Mouse (Mus musculus) MEL (cell line): ENCODE data around the gene Gmfg. TPM values are rescaled to one million over a fixed set of nuclear protein-coding genes. Genes with fewer than 3 reads are reported as not detected.

Experiments
- DNase-seq: peaks from one replicate; pipeline ENCODE4 v3.0.0; 2011; ENCODE audit warnings: low read depth, low spot score
- H3K27ac ChIP-seq: 2 replicates; pipeline ENCODE4 v1.5.1; 2012; ENCODE audit warnings: low read depth, mild to moderate bottlenecking, control low read depth, low read length, moderate library complexity; ENCODE audit not compliant: control insufficient read depth
- H3K27me3 ChIP-seq, 2 experiments: fragments of 150-350 bp in 1 of 2; sonication (generic) in 1 of 2; 2 replicates each; pipeline ENCODE4 v1.6.1; 2012; ENCODE audit warnings: low read length in 2 of 2, mild to moderate bottlenecking in 2 of 2, improper control_type of control experiment in 1 of 2, moderate library complexity in 1 of 2; ENCODE audit not compliant: insufficient read depth in 2 of 2, control insufficient read depth in 1 of 2
- H3K36me3 ChIP-seq, 2 experiments: 2 replicates each; pipeline ENCODE4 v1.6.1; 2012 to 2014; ENCODE audit warnings: low read length in 2 of 2, improper control_type of control experiment in 1 of 2, inconsistent platforms in 1 of 2, mild to moderate bottlenecking in 1 of 2; ENCODE audit not compliant: insufficient read depth in 2 of 2, control insufficient read depth in 1 of 2
- H3K4me1 ChIP-seq, 2 experiments: fragments of 150-350 bp in 1 of 2; sonication (generic) in 1 of 2; 2 replicates each; pipeline ENCODE4 v1.6.1; 2012; ENCODE audit warnings: low read length in 2 of 2, improper control_type of control experiment in 1 of 2, mild to moderate bottlenecking in 1 of 2; ENCODE audit not compliant: insufficient read depth in 2 of 2, control insufficient read depth in 1 of 2
- H3K4me3 ChIP-seq, 2 experiments: fragments of 150-350 bp in 1 of 2; sonication (generic) in 1 of 2; 2 replicates each; pipeline ENCODE4 v1.5.1; 2012; ENCODE audit warnings: low read depth in 2 of 2, low read length in 2 of 2, mild to moderate bottlenecking in 2 of 2, moderate library complexity in 2 of 2, control low read depth in 1 of 2, improper control_type of control experiment in 1 of 2; ENCODE audit not compliant: control insufficient read depth in 1 of 2, insufficient read depth in 1 of 2
- H3K79me2 ChIP-seq: 2 replicates; pipeline ENCODE4 v1.6.1; 2012; ENCODE audit warnings: mild to moderate bottlenecking, low read length, moderate library complexity; ENCODE audit not compliant: control insufficient read depth, poor library complexity, insufficient read depth
- H3K9ac ChIP-seq: 2 replicates; pipeline ENCODE4 v1.6.1; 2012; ENCODE audit warnings: low read depth, mild to moderate bottlenecking, control low read depth, low read length, moderate library complexity; ENCODE audit not compliant: control insufficient read depth, poor library complexity, severe bottlenecking
- H3K9me3 ChIP-seq: fragments of 150-350 bp; sonication (generic); replicated peaks from 2 replicates; pipeline ENCODE4 v1.6.1; 2012; ENCODE audit warnings: mild to moderate bottlenecking, low read length, improper control_type of control experiment, moderate library complexity; ENCODE audit not compliant: insufficient read depth
- BHLHE40 ChIP-seq: IDR thresholded peaks from 2 replicates; pipeline ENCODE4 v1.6.1; 2012; ENCODE audit warnings: low read depth, mild to moderate bottlenecking, inconsistent platforms, low read length, improper control_type of control experiment, borderline replicate concordance
- CHD1 ChIP-seq: IDR thresholded peaks from 2 replicates; pipeline ENCODE4 v1.6.1; 2012; ENCODE audit warnings: low read depth, mild to moderate bottlenecking, inconsistent platforms, low read length, improper control_type of control experiment
- ELF1 ChIP-seq: IDR thresholded peaks from 2 replicates; pipeline ENCODE4 v1.6.1; 2014; ENCODE audit warnings: low read depth, mild to moderate bottlenecking, inconsistent platforms, low read length, improper control_type of control experiment, moderate library complexity
- EP300 ChIP-seq, 2 experiments: IDR thresholded peaks; 2 replicates each; pipeline ENCODE4 v1.6.1; 2011; ENCODE audit warnings: improper control_type of control experiment in 2 of 2, low read length in 2 of 2, low read depth in 1 of 2, mild to moderate bottlenecking in 1 of 2
- ETS1 ChIP-seq: IDR thresholded peaks from 2 replicates; pipeline ENCODE4 v1.6.1; 2012; ENCODE audit warnings: low read depth, mild to moderate bottlenecking, inconsistent platforms, low read length, improper control_type of control experiment, moderate library complexity
- GABPA ChIP-seq: IDR thresholded peaks from 2 replicates; pipeline ENCODE4 v1.6.1; 2012; ENCODE audit warnings: low read depth, mild to moderate bottlenecking, inconsistent platforms, low read length, improper control_type of control experiment, moderate library complexity
- GATA1 ChIP-seq: IDR thresholded peaks from 2 replicates; pipeline ENCODE4 v1.6.1; 2011; ENCODE audit warnings: low read depth, low read length, improper control_type of control experiment
- HCFC1 ChIP-seq: IDR thresholded peaks from 2 replicates; pipeline ENCODE4 v1.6.1; 2012; ENCODE audit warnings: low read depth, mild to moderate bottlenecking, inconsistent platforms, low read length, improper control_type of control experiment, moderate library complexity
- KAT2A ChIP-seq: conservative IDR thresholded peaks from 2 replicates; pipeline ENCODE4 v1.6.1; 2012; ENCODE audit warnings: low read depth, low read length, improper control_type of control experiment, inconsistent platforms
- MAFK ChIP-seq: IDR thresholded peaks from 2 replicates; pipeline ENCODE4 v1.6.1; 2011; ENCODE audit warnings: low read depth, mild to moderate bottlenecking, low read length, improper control_type of control experiment, borderline replicate concordance
- MAX ChIP-seq: IDR thresholded peaks from 2 replicates; pipeline ENCODE4 v1.6.1; 2011; ENCODE audit warnings: low read length, improper control_type of control experiment
- MAZ ChIP-seq: IDR thresholded peaks from 2 replicates; pipeline ENCODE4 v1.6.1; 2012; ENCODE audit warnings: low read depth, mild to moderate bottlenecking, inconsistent platforms, low read length, improper control_type of control experiment
- MXI1 ChIP-seq: IDR thresholded peaks from 2 replicates; pipeline ENCODE4 v1.6.1; 2011; ENCODE audit warnings: mild to moderate bottlenecking, low read depth, low read length, improper control_type of control experiment
- MYB ChIP-seq: IDR thresholded peaks from 2 replicates; pipeline ENCODE4 v1.6.1; 2011; ENCODE audit warnings: mild to moderate bottlenecking, low read depth, low read length, improper control_type of control experiment
- MYC ChIP-seq: IDR thresholded peaks from 2 replicates; pipeline ENCODE4 v1.6.1; 2011; ENCODE audit warnings: low read depth, mild to moderate bottlenecking, low read length, improper control_type of control experiment, moderate library complexity
- NELFE ChIP-seq: IDR thresholded peaks from 2 replicates; pipeline ENCODE4 v1.6.1; 2011; ENCODE audit warnings: low read depth, low read length, improper control_type of control experiment
- NRF1 ChIP-seq: IDR thresholded peaks from 2 replicates; pipeline ENCODE4 v1.6.1; 2014; ENCODE audit warnings: low read depth, mild to moderate bottlenecking, inconsistent platforms, low read length, improper control_type of control experiment, moderate library complexity; ENCODE audit not compliant: poor library complexity, insufficient read depth, severe bottlenecking
- POLR2A ChIP-seq, 2 experiments: IDR thresholded peaks; 2 replicates each; pipeline ENCODE4 v1.6.1; 2011 to 2012; ENCODE audit warnings: low read length in 2 of 2, mild to moderate bottlenecking in 2 of 2, control low read depth in 1 of 2, improper control_type of control experiment in 1 of 2, low read depth in 1 of 2, moderate library complexity in 1 of 2; ENCODE audit not compliant: control insufficient read depth in 1 of 2, insufficient read depth in 1 of 2, poor library complexity in 1 of 2
- POLR2AphosphoS2 ChIP-seq: IDR thresholded peaks from 2 replicates; pipeline ENCODE4 v1.6.1; 2011; ENCODE audit warnings: low read length, improper control_type of control experiment
- POLR2AphosphoS5 ChIP-seq: IDR thresholded peaks from 2 replicates; pipeline ENCODE4 v1.6.1; 2012; ENCODE audit warnings: low read depth, borderline replicate concordance, mild to moderate bottlenecking, inconsistent platforms, low read length, moderate library complexity, mixed read lengths
- RAD21 ChIP-seq: IDR thresholded peaks from 2 replicates; pipeline ENCODE4 v1.6.1; 2011; ENCODE audit warnings: mild to moderate bottlenecking, low read depth, low read length, improper control_type of control experiment
- RCOR1 ChIP-seq: IDR thresholded peaks from 2 replicates; pipeline ENCODE4 v1.6.1; 2012; ENCODE audit warnings: low read depth, mild to moderate bottlenecking, inconsistent platforms, low read length, improper control_type of control experiment
- SIN3A ChIP-seq: IDR thresholded peaks from 2 replicates; pipeline ENCODE4 v1.6.1; 2012; ENCODE audit warnings: low read length, improper control_type of control experiment, inconsistent platforms
- SMC3 ChIP-seq: IDR thresholded peaks from 2 replicates; pipeline ENCODE4 v1.6.1; 2011; ENCODE audit warnings: low read depth, low read length, improper control_type of control experiment
- TAL1 ChIP-seq: IDR thresholded peaks from 2 replicates; pipeline ENCODE4 v1.6.1; 2012; ENCODE audit warnings: mild to moderate bottlenecking, inconsistent platforms, low read length, moderate library complexity, mixed read lengths
- TBP ChIP-seq: IDR thresholded peaks from 2 replicates; pipeline ENCODE4 v1.8.0; 2011; ENCODE audit warnings: low read depth, low read length, improper control_type of control experiment
- TCF12 ChIP-seq: IDR thresholded peaks from 2 replicates; pipeline ENCODE4 v1.6.1; 2014; ENCODE audit warnings: low read depth, mild to moderate bottlenecking, inconsistent platforms, low read length, improper control_type of control experiment, moderate library complexity
- UBTF ChIP-seq: IDR thresholded peaks from 2 replicates; pipeline ENCODE4 v1.6.1; 2012; ENCODE audit warnings: low read depth, mild to moderate bottlenecking, inconsistent platforms, low read length, improper control_type of control experiment, moderate library complexity, borderline replicate concordance; ENCODE audit not compliant: insufficient read depth
- USF1 ChIP-seq: IDR thresholded peaks from 2 replicates; pipeline ENCODE4 v1.6.1; 2014; ENCODE audit warnings: low read depth, mild to moderate bottlenecking, inconsistent platforms, low read length, improper control_type of control experiment, moderate library complexity
- USF2 ChIP-seq, 2 experiments: IDR thresholded peaks; 2 replicates each; pipeline ENCODE4 v1.6.1; 2011 to 2012; ENCODE audit warnings: improper control_type of control experiment in 2 of 2, low read length in 2 of 2, borderline replicate concordance in 1 of 2, inconsistent platforms in 1 of 2, low read depth in 1 of 2, mild to moderate bottlenecking in 1 of 2; ENCODE audit not compliant: insufficient read depth in 1 of 2
- ZC3H11A ChIP-seq: IDR thresholded peaks from 2 replicates; pipeline ENCODE4 v1.6.1; 2012; ENCODE audit warnings: low read depth, mild to moderate bottlenecking, inconsistent platforms, low read length, improper control_type of control experiment
- ZKSCAN1 ChIP-seq: IDR thresholded peaks from 2 replicates; pipeline ENCODE4 v1.6.1; 2012; ENCODE audit warnings: low read depth, mild to moderate bottlenecking, inconsistent platforms, low read length, improper control_type of control experiment, moderate library complexity
- ZNF384 ChIP-seq: IDR thresholded peaks from 2 replicates; pipeline ENCODE4 v1.6.1; 2012; ENCODE audit warnings: low read depth, mild to moderate bottlenecking, inconsistent platforms, low read length, improper control_type of control experiment
- polyA plus RNA-seq, 2 experiments: library from polyadenylated mRNA; stranded (reverse) in 1 of 2; unstranded in 1 of 2; fragments of >175 nt in 1 of 2; fragments of >200 nt in 1 of 2; gene quantifications; 2 replicates each; pipeline versions ENCODE4 v1.2.1 to v1.2.4; 2012; ENCODE audit warnings: low replicate concordance in 2 of 2, low read depth in 1 of 2; ENCODE audit not compliant: insufficient read length in 2 of 2, insufficient read depth in 1 of 2, missing spikeins in 1 of 2
- total RNA-seq: library from RNA; depleted of rRNA; stranded (reverse); fragments of 300-350 nt; gene quantifications from 2 replicates; pipeline ENCODE4 v1.2.3, GENCODE M21; 2012

Gene Gmfg
- total and polyA plus RNA-seq, 3 experiments = 25.0 to 31.2 TPM; not detected in 1

DNA sequence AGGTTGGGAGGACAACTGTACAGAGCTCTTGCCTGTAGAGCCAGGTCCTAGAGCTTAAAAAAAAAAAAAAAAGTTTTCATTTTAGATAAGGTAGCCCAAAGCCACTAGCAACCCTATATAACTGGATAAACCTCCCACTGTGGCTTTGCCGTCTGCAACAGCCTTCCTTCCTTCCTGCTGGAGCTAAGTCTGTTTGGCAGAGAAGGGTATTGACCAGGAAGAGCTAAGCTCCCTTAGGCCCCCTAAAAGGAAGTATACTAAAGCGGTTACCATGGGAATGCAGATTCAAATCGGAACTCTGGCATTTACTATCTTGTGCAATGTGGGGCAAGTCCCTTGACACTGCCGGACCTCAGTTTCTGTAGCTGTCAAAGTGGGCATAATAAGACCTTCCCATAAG is 5.4 kb downstream of the Gmfg start:
- no peak for TF ChIP-seq ZC3H11A
- peak; percentile 63; the same call in 1 of the 2 replicates for TF ChIP-seq HCFC1
- TF ChIP-seq MXI1 = peak; percentile 48; the same call in 1 of the 2 replicates
- TF ChIP-seq ZNF384 = peak; percentile 96
- TF ChIP-seq USF1 = no peak
- TF ChIP-seq MAX = no peak
- TF ChIP-seq RAD21 = no peak
- TF ChIP-seq EP300 (IDR thresholded peaks at IDR 0.05; ENCODE audit: low read depth in 1 of 2, low read length in 2 of 2) = peak; percentile 29 to 42; a peak in 2 of 4 replicates
- no peak for TF ChIP-seq NRF1
- no peak for TF ChIP-seq KAT2A
- peak; percentile 76 for TF ChIP-seq ELF1
- TF ChIP-seq POLR2AphosphoS5 = no peak
- TF ChIP-seq CHD1 = no peak
- no peak for TF ChIP-seq ZKSCAN1
- peak; percentile 71 for TF ChIP-seq GATA1
- TF ChIP-seq TBP = peak; percentile 69
- 0 out of 2 replicates have a peak, but pooled peaks have one; percentile 7 for TF ChIP-seq MAZ
- no peak for TF ChIP-seq SMC3
- TF ChIP-seq MYB = no peak
- TF ChIP-seq RCOR1 = no peak
- peak; percentile 81; the same call in 1 of the 2 replicates for TF ChIP-seq SIN3A
- no peak for TF ChIP-seq TAL1
- peak; percentile 67; the same call in 1 of the 2 replicates for TF ChIP-seq ETS1
- no peak for TF ChIP-seq UBTF
- no peak for TF ChIP-seq MAFK
- no peak for TF ChIP-seq GABPA
- TF ChIP-seq POLR2A (IDR thresholded peaks at IDR 0.05; ENCODE audit: control insufficient read depth in 1 of 2, insufficient read depth in 1 of 2, low read depth in 1 of 2, low read length in 2 of 2, poor library complexity in 1 of 2) = no peak
- no peak for TF ChIP-seq POLR2AphosphoS2
- TF ChIP-seq NELFE = no peak
- no peak for TF ChIP-seq MYC
- no peak for TF ChIP-seq BHLHE40
- TF ChIP-seq TCF12 = 0 out of 2 replicates have a peak, but pooled peaks have one; percentile 19
- TF ChIP-seq USF2 (IDR thresholded peaks at IDR 0.05; ENCODE audit: borderline replicate concordance in 1 of 2, insufficient read depth in 1 of 2, low read depth in 1 of 2, low read length in 2 of 2) = no peak
- Histone ChIP-seq H3K4me1 (peaks cover 13 to 31% of the 10 kb centered on the region in 2 experiments), H3K4me3 (no peak overlapping the region), H3K36me3 (peaks cover 0 to 27% of the 10 kb centered on the region in 2 experiments; a peak in 2 of 4 replicates), H3K79me2 (no peaks in the 10 kb centered on the region), H3K9ac (peak overlapping the region; percentile 39), H3K27me3 (no peaks in the 10 kb centered on the region), H3K9me3 (no peaks in the 10 kb centered on the region), H3K27ac (peak overlapping the region; percentile 70)
- peak; percentile 79 for DNase-seq
